Mouse (Mus musculus) kidney, adult 2 months (tissue): ENCODE results near the gene Scube3.

Experiments
- CTCF ChIP-seq: fragments of 200-500 bp; conservative IDR thresholded peaks from 2 replicates; pipeline ENCODE4 v1.5.1; 2011; ENCODE audit warnings: low read depth, mild to moderate bottlenecking, control low read depth, low read length, moderate library complexity, mixed read lengths; ENCODE audit not compliant: insufficient read depth, insufficient read length
- POLR2A ChIP-seq: fragments of 200-500 bp; IDR thresholded peaks from one replicate; pipeline ENCODE4 v1.6.1; 2011; ENCODE audit warnings: low read depth, low read length, control low read depth

GRCm38 (mm10) chr17:28192754-28193153 is 50.8 kb downstream of the Scube3 start:
- no peak for TF ChIP-seq CTCF
- TF ChIP-seq POLR2A: no peak
